Mouse (Mus musculus): ENCODE results near the gene Ryr1. TPM values are rescaled to one million over a fixed set of nuclear protein-coding genes. Genes with fewer than 3 reads are reported as not detected.

Gene Ryr1
- total RNA-seq, 2 experiments from 2014 or later: under 0.01 TPM; not detected in 1

Other genes starting within 250 kb of the Ryr1 start
- not detected in 2 replicates for gene Capn12, start 243.8 kb downstream of the Ryr1 start, total RNA-seq (2015; ENCODE audit: low replicate concordance)
- gene Capn12, start 243.8 kb downstream of the Ryr1 start, total RNA-seq (2017; ENCODE audit: low replicate concordance): 1.2 TPM in 1 of 2 replicates, not detected in the other
- 170 and 189 TPM in 2 replicates for gene Actn4, start 162.8 kb downstream of the Ryr1 start, total RNA-seq (2015; ENCODE audit: low replicate concordance)
- gene Actn4, start 162.8 kb downstream of the Ryr1 start, total RNA-seq (2017; ENCODE audit: low replicate concordance): 173 and 197 TPM in 2 replicates
- 83.8 and 161 TPM in 2 replicates for gene Eif3k, start 143.3 kb downstream of the Ryr1 start, total RNA-seq (2015; ENCODE audit: low replicate concordance)
- 81.5 and 115 TPM in 2 replicates for gene Eif3k, start 143.3 kb downstream of the Ryr1 start, total RNA-seq (2017; ENCODE audit: low replicate concordance)
- gene Map4k1, start 143.1 kb downstream of the Ryr1 start, total RNA-seq (2015; ENCODE audit: low replicate concordance): 13.0 and 23.1 TPM in 2 replicates
- gene Map4k1, start 143.1 kb downstream of the Ryr1 start, total RNA-seq (2017; ENCODE audit: low replicate concordance): 7.3 and 7.9 TPM in 2 replicates
- 3.4 and 7.2 TPM in 2 replicates for gene Rasgrp4, start 9.7 kb upstream of the Ryr1 start, total RNA-seq (2015; ENCODE audit: low replicate concordance)
- 1.9 and 3.5 TPM in 2 replicates for gene Rasgrp4, start 9.7 kb upstream of the Ryr1 start, total RNA-seq (2017; ENCODE audit: low replicate concordance)
- 6.3 and 13.3 TPM in 2 replicates for gene Fam98c, start 31.1 kb upstream of the Ryr1 start, total RNA-seq (2015; ENCODE audit: low replicate concordance)
- gene Fam98c, start 31.1 kb upstream of the Ryr1 start, total RNA-seq (2017; ENCODE audit: low replicate concordance): 2.2 and 2.7 TPM in 2 replicates
- gene Ggn, start 45.0 kb upstream of the Ryr1 start, total RNA-seq (2015; ENCODE audit: low replicate concordance): not detected in 2 replicates
- not detected in 2 replicates for gene Ggn, start 45.0 kb upstream of the Ryr1 start, total RNA-seq (2017; ENCODE audit: low replicate concordance)
- gene Spred3, start 45.2 kb upstream of the Ryr1 start, total RNA-seq (2015; ENCODE audit: low replicate concordance): 0.72 and 3.4 TPM in 2 replicates
- gene Spred3, start 45.2 kb upstream of the Ryr1 start, total RNA-seq (2017; ENCODE audit: low replicate concordance): 1.3 and 3.0 TPM in 2 replicates
- gene Psmd8, start 55.5 kb upstream of the Ryr1 start, total RNA-seq (2015; ENCODE audit: low replicate concordance): 85.4 and 103 TPM in 2 replicates
- 66.3 and 68.3 TPM in 2 replicates for gene Psmd8, start 55.5 kb upstream of the Ryr1 start, total RNA-seq (2017; ENCODE audit: low replicate concordance)
- gene Catsperg1, start 88.9 kb upstream of the Ryr1 start, total RNA-seq (2015; ENCODE audit: low replicate concordance): not detected in 2 replicates
- not detected in 2 replicates for gene Catsperg1, start 88.9 kb upstream of the Ryr1 start, total RNA-seq (2017; ENCODE audit: low replicate concordance)
- 1.1 and 4.2 TPM in 2 replicates for gene Kcnk6, start 107.3 kb upstream of the Ryr1 start, total RNA-seq (2015; ENCODE audit: low replicate concordance)
- 3.0 and 9.5 TPM in 2 replicates for gene Kcnk6, start 107.3 kb upstream of the Ryr1 start, total RNA-seq (2017; ENCODE audit: low replicate concordance)
- 8.0 and 14.8 TPM in 2 replicates for gene Yif1b, start 113.2 kb upstream of the Ryr1 start, total RNA-seq (2015; ENCODE audit: low replicate concordance)
- gene Yif1b, start 113.2 kb upstream of the Ryr1 start, total RNA-seq (2017; ENCODE audit: low replicate concordance): 5.6 and 6.9 TPM in 2 replicates
- gene 2200002D01Rik, start 123.3 kb upstream of the Ryr1 start, total RNA-seq (2015; ENCODE audit: low replicate concordance): not detected in 2 replicates
- not detected in 2 replicates for gene 2200002D01Rik, start 123.3 kb upstream of the Ryr1 start, total RNA-seq (2017; ENCODE audit: low replicate concordance)
- 4.2 and 7.9 TPM in 2 replicates for gene Spint2, start 156.7 kb upstream of the Ryr1 start, total RNA-seq (2015; ENCODE audit: low replicate concordance)
- gene Spint2, start 156.7 kb upstream of the Ryr1 start, total RNA-seq (2017; ENCODE audit: low replicate concordance): 3.0 TPM in 1 of 2 replicates, not detected in the other
- gene Ppp1r14a, start 164.1 kb upstream of the Ryr1 start, total RNA-seq (2015; ENCODE audit: low replicate concordance): not detected in 2 replicates
- gene Ppp1r14a, start 164.1 kb upstream of the Ryr1 start, total RNA-seq (2017; ENCODE audit: low replicate concordance): not detected in 2 replicates
- gene Dpf1, start 178.8 kb upstream of the Ryr1 start, total RNA-seq (2015; ENCODE audit: low replicate concordance): not detected in 2 replicates
- not detected in 2 replicates for gene Dpf1, start 178.8 kb upstream of the Ryr1 start, total RNA-seq (2017; ENCODE audit: low replicate concordance)

Measured in erythroid progenitor cell, adult 5-6 weeks (primary cell).